Mouse (Mus musculus) hindbrain, embryonic 10.5 days (tissue): ENCODE results near the gene Slit2. TPM values are rescaled to one million over a fixed set of nuclear protein-coding genes. Genes with fewer than 3 reads are reported as not detected.
A peak's percentile ranks its signal among the peaks of the same experiment; 100 is the strongest.
"Not testable (repeated sequence)": the region's sequence is repeated elsewhere in the genome, so short reads cannot be mapped to it uniquely, and the experiment has no call there.

ENCODE experiments used
- DNase-seq: peaks from one replicate; pipeline ENCODE4 v3.0.0-alpha.2; 2017; ENCODE audit warnings: low spot score
- H3K27ac ChIP-seq: fragments of 300-500 bp; sonication (generic); 2 replicates; pipeline ENCODE4 v1.5.1; 2016; ENCODE audit warnings: mild to moderate bottlenecking, moderate library complexity
- H3K27me3 ChIP-seq: fragments of 300-500 bp; sonication (generic); 2 replicates; pipeline ENCODE4 v1.6.1; 2016; ENCODE audit warnings: mild to moderate bottlenecking; ENCODE audit not compliant: poor library complexity, insufficient read depth, severe bottlenecking
- H3K36me3 ChIP-seq: fragments of 300-500 bp; sonication (generic); 2 replicates; pipeline ENCODE4 v1.6.1; 2016; ENCODE audit warnings: mild to moderate bottlenecking, moderate library complexity
- H3K4me1 ChIP-seq: fragments of 300-500 bp; sonication (generic); replicated peaks from 2 replicates; pipeline ENCODE4 v1.6.1; 2016; ENCODE audit warnings: mild to moderate bottlenecking
- H3K4me3 ChIP-seq: fragments of 300-500 bp; sonication (generic); 2 replicates; pipeline ENCODE4 v1.5.1; 2016; ENCODE audit warnings: mild to moderate bottlenecking, moderate library complexity
- H3K9me3 ChIP-seq: fragments of 300-500 bp; sonication (generic); 2 replicates; pipeline ENCODE4 v1.6.1; 2016; ENCODE audit warnings: mild to moderate bottlenecking, moderate library complexity
- WGBS: fragments of 180-500 bp; shearing (Covaris S2); methylation state at CpG from one replicate; pipeline ENCODE4 v1.1.7; 2016; 5-methylcytosine and 5-hydroxymethylcytosine counted together
- polyA plus RNA-seq: library from polyadenylated mRNA; unstranded; fragments of >200 nt; fragmentation: Nextera tagmentation; extraction: Ambion mirVana; gene quantifications from 2 replicates; pipeline ENCODE4 v1.2.1, GENCODE M21; 2016

Slit2 gene
- polyA plus RNA-seq, 1 experiment from 2014 or later = 55.8 TPM

DNA sequence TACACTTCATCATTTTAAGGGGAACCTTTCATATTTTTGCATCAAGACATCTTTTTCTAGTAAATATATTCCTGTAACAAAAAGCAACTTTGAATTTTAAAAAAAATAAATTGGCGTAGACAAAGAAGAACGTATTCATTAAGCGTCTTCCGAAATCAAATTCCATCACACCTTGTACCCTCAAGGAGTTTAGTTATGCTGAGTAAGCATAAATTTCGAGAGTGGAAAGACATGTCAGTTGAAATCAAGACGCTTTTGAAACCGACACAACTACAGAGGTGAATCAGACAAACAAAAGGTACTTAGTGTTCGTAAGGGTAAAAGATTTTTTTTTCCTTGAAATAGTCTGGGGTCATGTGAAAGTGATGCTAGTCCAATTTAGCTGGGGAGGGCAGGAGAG is 201.4 kb downstream of the Slit2 start:
- 90% methylated on average over 8 of the region's 8 CpGs for WGBS
- H3K9me3 ChIP-seq = no peaks in the 10 kb centered on the region
- no peak overlapping the region for H3K4me3 ChIP-seq
- no peaks in the 10 kb centered on the region for H3K36me3 ChIP-seq
- H3K27ac ChIP-seq = no peak overlapping the region
- no peaks in the 10 kb centered on the region for H3K27me3 ChIP-seq
- DNase-seq = no peak
- H3K4me1 ChIP-seq = 0 out of 2 replicates have a peak, but pooled peaks cover 3% of the 10 kb centered on the region

DNA sequence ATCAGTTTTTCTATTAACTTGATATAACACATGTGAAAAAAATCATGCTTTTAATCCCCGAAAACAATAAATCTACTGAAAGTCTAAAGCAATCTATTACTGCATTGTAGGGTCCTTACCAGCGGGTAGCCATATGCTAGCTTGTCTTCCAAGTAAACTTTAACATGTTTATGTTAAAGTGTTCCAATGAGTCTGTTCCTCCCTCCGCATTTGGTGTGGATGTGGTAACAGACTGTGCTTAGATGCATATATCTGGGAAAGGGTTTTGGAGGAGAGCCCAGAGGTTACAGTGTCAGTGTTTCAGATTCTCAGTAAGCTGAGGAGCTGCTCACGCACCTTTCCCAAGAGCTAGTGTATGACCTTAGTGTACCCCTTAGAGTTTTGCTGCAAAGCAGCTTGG is 204.9 kb downstream of the Slit2 start:
- Histone ChIP-seq H3K9me3 (no peaks in the 10 kb centered on the region), H3K4me1 (no peaks in the 10 kb centered on the region), H3K27me3 (no peaks in the 10 kb centered on the region), H3K4me3 (no peak overlapping the region), H3K36me3 (peaks cover 3% of the 10 kb centered on the region), H3K27ac (no peak overlapping the region)
- WGBS = 92% methylated on average over 4 of the region's 4 CpGs
- DNase-seq = no peak

DNA sequence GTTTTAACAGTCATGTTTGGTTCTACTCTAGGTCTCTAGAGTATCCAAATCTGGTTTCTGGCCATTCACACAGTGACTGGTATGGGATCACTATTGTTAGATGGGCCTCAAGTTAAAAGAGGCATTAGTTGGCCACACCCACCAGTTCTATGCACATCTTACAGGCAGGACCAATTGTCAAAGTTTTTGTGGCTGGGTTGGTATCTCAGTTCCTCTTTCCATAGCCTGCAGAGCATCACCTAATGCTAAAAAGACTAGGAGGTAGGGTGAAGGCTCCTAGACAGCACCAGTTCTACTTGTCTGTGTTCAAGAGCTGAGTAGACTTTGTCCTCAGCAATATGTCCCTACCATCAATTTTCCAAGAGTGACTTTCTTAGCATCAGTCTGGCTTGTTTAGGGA is 216.4 kb downstream of the Slit2 start:
- no peaks in the 10 kb centered on the region for H3K4me1 ChIP-seq
- peaks cover 12% of the 10 kb centered on the region; the same call in 1 of the 2 replicates for H3K36me3 ChIP-seq
- H3K27me3 ChIP-seq = no peaks in the 10 kb centered on the region
- no peak overlapping the region for H3K27ac ChIP-seq
- no peak for DNase-seq
- H3K9me3 ChIP-seq = no peaks in the 10 kb centered on the region
- H3K4me3 ChIP-seq = no peak overlapping the region

DNA sequence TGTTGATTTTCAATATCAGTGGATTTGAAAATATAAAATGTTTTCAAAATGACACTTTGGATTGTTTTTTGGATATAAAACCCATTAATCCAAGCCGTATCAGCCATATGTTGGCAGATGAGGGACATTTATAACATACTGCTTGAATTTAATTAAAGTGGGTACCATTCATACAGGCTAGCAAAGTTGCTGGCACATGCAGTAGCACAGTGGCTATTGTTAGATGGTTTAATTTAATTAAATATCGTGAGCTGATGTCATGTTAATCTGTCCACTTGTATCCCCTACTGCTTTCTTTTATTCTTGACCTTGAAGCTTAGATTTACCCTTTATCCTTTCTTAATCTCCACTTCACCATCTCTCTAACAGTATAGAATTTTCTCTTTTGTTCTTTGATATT is 232.3 kb downstream of the Slit2 start:
- no peaks in the 10 kb centered on the region for H3K9me3 ChIP-seq
- WGBS = 84% methylated on average over 2 of the region's 2 CpGs
- H3K4me1 ChIP-seq = no peaks in the 10 kb centered on the region
- H3K4me3 ChIP-seq = no peak overlapping the region
- H3K27me3 ChIP-seq = no peaks in the 10 kb centered on the region
- no peak overlapping the region for H3K27ac ChIP-seq
- peaks cover 21% of the 10 kb centered on the region for H3K36me3 ChIP-seq
- DNase-seq = no peak

DNA sequence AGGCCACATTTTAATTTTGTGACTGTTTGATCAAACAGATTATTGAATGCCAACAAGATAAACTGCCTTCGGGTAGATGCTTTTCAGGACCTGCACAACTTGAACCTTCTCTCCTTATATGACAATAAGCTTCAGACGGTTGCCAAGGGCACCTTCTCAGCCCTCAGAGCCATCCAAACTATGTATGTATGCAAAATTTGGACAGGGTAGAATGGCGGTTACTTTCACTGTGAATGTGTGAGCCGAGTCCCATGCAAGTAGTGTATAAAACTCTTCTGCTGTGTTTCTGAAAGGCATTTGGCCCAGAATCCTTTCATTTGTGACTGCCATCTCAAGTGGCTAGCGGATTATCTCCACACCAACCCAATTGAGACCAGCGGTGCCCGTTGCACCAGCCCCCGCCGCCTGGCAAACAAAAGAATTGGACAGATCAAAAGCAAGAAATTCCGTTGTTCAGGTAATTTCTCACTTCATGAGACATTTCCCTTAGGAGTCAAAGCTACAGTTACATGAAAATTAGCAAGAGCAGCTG is 236.8 kb downstream of the Slit2 start:
- no peak overlapping the region for H3K4me3 ChIP-seq
- 82% methylated on average over 10 of the region's 10 CpGs for WGBS
- no peak for DNase-seq

DNA sequence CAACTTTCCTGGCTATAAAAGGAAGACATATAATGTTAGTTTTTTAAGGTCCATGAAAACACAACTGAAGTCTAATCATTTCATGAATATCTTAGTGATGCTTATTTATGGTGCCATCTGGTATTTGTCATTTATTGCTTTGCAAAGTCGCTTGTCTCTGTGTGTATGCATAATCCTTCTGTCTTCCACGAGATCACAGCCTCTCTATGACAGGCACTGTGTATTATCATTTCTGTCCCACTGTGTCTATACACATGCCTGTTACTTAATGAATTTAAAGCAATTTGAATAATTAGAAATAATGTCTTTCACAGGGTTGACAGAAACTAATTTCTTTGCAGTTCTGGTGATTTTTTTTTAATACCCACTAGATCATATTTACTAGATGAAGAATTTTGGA is 242.6 kb downstream of the Slit2 start:
- Histone ChIP-seq H3K27me3 (no peaks in the 10 kb centered on the region), H3K9me3 (no peaks in the 10 kb centered on the region), H3K4me1 (no peaks in the 10 kb centered on the region), H3K4me3 (no peak overlapping the region), H3K27ac (no peak overlapping the region), H3K36me3 (peaks cover 11% of the 10 kb centered on the region; the same call in 1 of the 2 replicates)
- no peak for DNase-seq
- WGBS = 69% methylated on average over 2 of the region's 2 CpGs

More for the DNA sequence above, 236.8 kb downstream of the Slit2 start:
- Histone ChIP-seq H3K9me3 (no peaks in the 10 kb centered on the region), H3K27me3 (no peaks in the 10 kb centered on the region), H3K4me1 (no peaks in the 10 kb centered on the region), H3K27ac (no peak overlapping the region), H3K36me3 (peaks cover 21% of the 10 kb centered on the region; the same call in 1 of the 2 replicates)

DNA sequence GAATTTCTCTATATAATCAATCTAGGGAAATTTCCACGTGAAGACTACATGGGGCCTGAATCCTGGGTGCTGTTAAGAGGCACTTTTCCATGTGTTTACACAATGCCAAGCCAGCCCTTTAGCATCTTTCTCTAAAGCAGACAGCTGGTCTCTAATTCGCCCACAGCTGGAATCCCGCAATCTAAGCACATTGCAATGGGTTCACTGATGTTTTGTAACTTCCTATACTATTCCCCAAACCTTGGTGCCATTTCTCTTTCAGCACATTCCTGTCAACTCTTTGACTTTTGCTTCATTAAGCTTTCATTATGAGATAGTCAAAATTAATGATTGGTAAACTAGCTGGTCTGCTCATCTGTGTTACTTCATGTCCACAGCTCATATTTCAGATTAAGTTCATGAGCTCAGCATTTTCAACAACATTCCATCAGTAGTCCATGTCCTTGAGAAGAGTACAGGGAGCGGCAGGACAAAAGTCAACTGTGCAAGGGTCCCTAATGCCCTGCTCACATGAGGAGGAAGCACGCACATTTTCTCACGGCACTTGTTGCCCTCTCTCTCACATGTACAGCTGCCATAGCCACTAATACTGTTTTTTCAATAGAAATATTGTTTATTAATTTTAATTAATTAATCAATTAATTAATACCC is 247.6 kb downstream of the Slit2 start:
- Histone ChIP-seq H3K9me3 (no peaks in the 10 kb centered on the region), H3K4me3 (no peak overlapping the region), H3K27ac (no peak overlapping the region), H3K4me1 (no peaks in the 10 kb centered on the region), H3K36me3 (peaks cover 17% of the 10 kb centered on the region; the same call in 1 of the 2 replicates), H3K27me3 (no peaks in the 10 kb centered on the region)
- WGBS = 89% methylated on average over 6 of the region's 6 CpGs
- no peak for DNase-seq

DNA sequence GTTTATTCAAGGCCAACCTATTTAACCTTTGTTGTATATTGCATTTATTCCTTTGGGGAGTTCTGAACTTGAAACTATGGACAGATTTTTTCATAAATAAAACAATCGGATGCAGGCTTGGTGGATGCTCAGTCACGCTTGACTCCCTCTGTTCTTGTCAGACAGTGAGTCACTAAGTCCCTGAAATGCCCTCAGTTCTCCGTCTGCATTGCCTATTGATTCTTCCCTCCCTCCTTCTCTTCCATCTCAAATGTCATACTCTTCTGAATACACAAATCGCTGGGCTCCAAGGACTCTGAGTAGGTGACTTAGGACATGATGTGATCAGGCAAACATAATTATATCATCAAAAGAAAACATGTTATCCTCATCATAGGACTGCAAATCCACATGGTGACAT is 251.8 kb downstream of the Slit2 start:
- peaks cover 16% of the 10 kb centered on the region for H3K36me3 ChIP-seq
- no peaks in the 10 kb centered on the region for H3K4me1 ChIP-seq
- no peak for DNase-seq
- no peaks in the 10 kb centered on the region for H3K9me3 ChIP-seq
- H3K4me3 ChIP-seq = no peak overlapping the region
- no peak overlapping the region for H3K27ac ChIP-seq
- no peaks in the 10 kb centered on the region for H3K27me3 ChIP-seq
- WGBS = 66% methylated on average over 4 of the region's 4 CpGs

DNA sequence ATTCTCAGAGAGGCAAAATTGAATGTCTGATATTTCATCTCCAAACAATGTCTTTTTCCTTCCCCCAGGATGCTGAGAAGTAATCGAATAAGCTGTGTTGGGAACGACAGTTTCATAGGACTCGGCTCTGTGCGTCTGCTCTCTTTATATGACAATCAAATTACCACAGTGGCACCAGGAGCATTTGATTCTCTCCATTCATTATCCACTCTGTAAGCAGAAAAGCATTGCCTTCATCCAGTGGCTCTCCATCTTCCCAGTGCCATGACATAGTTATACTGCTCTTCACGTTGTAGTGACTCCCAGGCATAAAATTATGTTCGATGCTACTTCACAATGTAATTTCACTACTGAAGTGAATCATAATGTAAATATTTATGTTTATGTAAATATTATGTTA is 252.3 kb downstream of the Slit2 start:
- peaks cover 16% of the 10 kb centered on the region for H3K36me3 ChIP-seq
- H3K27ac ChIP-seq = no peak overlapping the region
- H3K27me3 ChIP-seq = no peaks in the 10 kb centered on the region
- no peak overlapping the region for H3K4me3 ChIP-seq
- no peaks in the 10 kb centered on the region for H3K4me1 ChIP-seq
- no peaks in the 10 kb centered on the region for H3K9me3 ChIP-seq
- WGBS = 88% methylated on average over 6 of the region's 6 CpGs
- DNase-seq = no peak

DNA sequence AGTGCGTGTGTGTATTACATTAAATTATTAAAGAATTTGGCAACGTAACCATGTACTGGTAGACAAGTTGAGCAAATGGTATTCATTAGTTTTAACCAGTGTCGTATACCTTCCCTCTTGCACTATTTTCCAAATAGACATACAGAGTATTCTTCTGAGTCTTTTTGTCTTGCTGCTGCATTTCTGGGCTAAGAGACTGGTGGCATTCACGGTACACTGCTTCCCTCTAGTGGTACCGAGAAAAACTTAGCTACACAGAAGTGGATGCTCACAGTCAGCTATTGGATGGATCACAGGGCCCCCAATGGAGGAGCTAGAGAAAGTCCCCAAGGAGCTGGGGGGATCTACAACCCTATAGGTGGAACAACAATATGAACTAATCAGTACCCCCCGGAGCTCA is 257.8 kb downstream of the Slit2 start:
- not testable (repeated sequence) for H3K27me3 ChIP-seq, H3K4me1 ChIP-seq, H3K4me3 ChIP-seq, H3K9me3 ChIP-seq, H3K36me3 ChIP-seq, H3K27ac ChIP-seq
- peak; percentile 27 for DNase-seq
- WGBS = 36% methylated on average over 6 of the region's 6 CpGs

DNA sequence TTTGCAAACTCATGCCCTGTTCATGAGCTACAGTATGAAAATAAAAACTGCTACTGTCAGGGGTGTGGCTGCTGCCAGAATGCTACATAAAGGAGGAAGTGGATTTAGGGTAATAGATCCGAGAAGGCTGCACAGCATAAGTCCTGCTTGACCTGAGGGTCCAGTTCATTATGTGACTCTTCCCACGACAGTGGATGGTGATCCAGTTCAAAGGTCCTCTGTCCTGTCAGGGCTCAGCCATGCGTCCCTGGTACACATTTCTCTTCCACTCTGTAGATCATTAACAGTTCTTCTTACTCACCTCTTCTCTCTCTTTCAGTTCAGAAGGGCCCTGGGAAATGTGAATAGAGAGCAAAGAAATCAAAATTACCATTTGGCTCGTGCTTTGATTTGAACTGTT is 265.4 kb downstream of the Slit2 start:
- no peak overlapping the region for H3K27ac ChIP-seq
- no peaks in the 10 kb centered on the region for H3K9me3 ChIP-seq
- 83% methylated on average over 4 of the region's 4 CpGs for WGBS
- no peaks in the 10 kb centered on the region for H3K27me3 ChIP-seq
- DNase-seq = no peak
- no peak overlapping the region for H3K4me3 ChIP-seq
- peaks cover 22% of the 10 kb centered on the region for H3K36me3 ChIP-seq
- no peaks in the 10 kb centered on the region for H3K4me1 ChIP-seq

DNA sequence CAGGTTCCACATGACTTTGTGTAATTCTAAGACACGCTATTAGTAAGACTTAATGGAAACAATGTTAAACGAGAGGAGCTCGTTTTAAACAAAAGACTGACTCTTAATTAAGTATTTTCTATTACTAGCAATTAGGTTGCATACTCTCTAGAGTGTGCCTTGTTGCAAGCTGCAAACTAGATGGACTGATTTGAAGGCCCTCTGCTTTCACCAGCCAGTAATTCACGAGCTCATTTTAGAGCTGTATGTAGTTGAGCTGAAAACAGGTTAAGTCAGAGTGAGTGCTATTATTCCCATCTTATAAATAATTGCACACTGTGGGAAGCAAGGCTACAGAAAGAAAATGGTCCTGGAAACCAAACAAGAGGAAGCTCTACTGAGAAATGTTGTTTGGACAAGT is 294.6 kb downstream of the Slit2 start:
- H3K9me3 ChIP-seq = no peaks in the 10 kb centered on the region
- H3K4me1 ChIP-seq = no peaks in the 10 kb centered on the region
- no peak overlapping the region for H3K4me3 ChIP-seq
- no peak for DNase-seq
- WGBS = 91% methylated on average over 4 of the region's 4 CpGs
- H3K36me3 ChIP-seq = peaks cover 11% of the 10 kb centered on the region; the same call in 1 of the 2 replicates
- no peaks in the 10 kb centered on the region for H3K27me3 ChIP-seq
- no peak overlapping the region for H3K27ac ChIP-seq

DNA sequence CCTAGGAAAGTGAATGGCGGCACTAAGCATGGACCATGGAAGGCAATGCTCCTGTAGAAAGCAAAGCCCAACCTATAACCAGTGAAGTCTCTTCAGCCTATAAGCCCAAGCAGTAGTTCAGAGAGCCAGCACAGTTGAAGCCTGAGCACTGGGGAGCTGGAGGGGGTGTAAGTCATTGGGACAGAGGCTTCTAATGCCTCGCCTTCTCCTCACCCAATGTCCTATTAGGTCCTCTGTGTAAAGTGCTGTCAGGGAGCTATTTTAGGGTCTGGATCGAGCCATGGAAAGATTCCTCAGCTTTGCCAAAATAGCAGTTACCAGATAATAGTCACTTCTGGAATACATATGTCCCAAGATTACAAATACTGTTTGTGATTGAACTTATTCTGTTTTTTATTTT is 318.2 kb downstream of the Slit2 start:
- no peaks in the 10 kb centered on the region for H3K9me3 ChIP-seq
- no peak overlapping the region for H3K27ac ChIP-seq
- peaks cover 34% of the 10 kb centered on the region for H3K36me3 ChIP-seq
- H3K4me3 ChIP-seq = no peak overlapping the region
- no peaks in the 10 kb centered on the region for H3K4me1 ChIP-seq
- no peaks in the 10 kb centered on the region for H3K27me3 ChIP-seq
- no peak for DNase-seq
- 93% methylated on average over 3 of the region's 3 CpGs for WGBS
